Mouse (Mus musculus) gastrocnemius, postnatal 14 days (tissue): ENCODE measurements around the gene Gm5868. TPM values are rescaled to one million over a fixed set of nuclear protein-coding genes. Genes with fewer than 3 reads are reported as not detected.

Experiments used
- DNase-seq: peaks from one replicate; pipeline ENCODE4 v3.0.0; 2021; ENCODE audit warnings: mixed read lengths
- intact Hi-C: fragments of 180-260 bp; cut with DNase I; formaldehyde crosslinking; loops from one replicate; pipeline ENCODE4 v1.15.1; 2025; ENCODE audit warnings: low total_unique reads
- total RNA-seq, 2 experiments: library from RNA; stranded (reverse); gene quantifications; 2 replicates each; pipeline ENCODE4 v1.2.3; 2021

Gene Gm5868
- total RNA-seq, 2 experiments from 2014 or later: not detected

- intact Hi-C loops: no loop called here
- no peak for DNase-seq
Observed at GRCm38 (mm10) chr5:72556245-72556644, 31.1 kb downstream of the Gm5868 start.

GRCm38 (mm10) chr5:72551209-72551608 is 36.1 kb downstream of the Gm5868 start:
- intact Hi-C loops: no loop called here
- no peak for DNase-seq

Other genes starting within 250 kb of the Gm5868 start
- gene Corin, start 83.1 kb downstream of the Gm5868 start, total RNA-seq: under 1 TPM; 0.29 to 0.42 TPM
- 1 to 10 TPM; 4.0 to 4.3 TPM for gene Nfxl1, start 27.9 kb downstream of the Gm5868 start, total RNA-seq
- gene Zar1, start 6.3 kb downstream of the Gm5868 start, total RNA-seq: not detected
- not detected for gene Cnga1, start 56.7 kb upstream of the Gm5868 start, total RNA-seq
- under 1 TPM in 1 of 2 experiments, not detected in 1; 0.41 TPM for gene Nipal1, start 60.2 kb upstream of the Gm5868 start, total RNA-seq
- gene Txk, start 165.2 kb upstream of the Gm5868 start, total RNA-seq: under 1 TPM in 1 of 2 experiments, not detected in 1; 0.04 TPM